Mouse (Mus musculus): ENCODE results near the gene Syk.

DNA sequence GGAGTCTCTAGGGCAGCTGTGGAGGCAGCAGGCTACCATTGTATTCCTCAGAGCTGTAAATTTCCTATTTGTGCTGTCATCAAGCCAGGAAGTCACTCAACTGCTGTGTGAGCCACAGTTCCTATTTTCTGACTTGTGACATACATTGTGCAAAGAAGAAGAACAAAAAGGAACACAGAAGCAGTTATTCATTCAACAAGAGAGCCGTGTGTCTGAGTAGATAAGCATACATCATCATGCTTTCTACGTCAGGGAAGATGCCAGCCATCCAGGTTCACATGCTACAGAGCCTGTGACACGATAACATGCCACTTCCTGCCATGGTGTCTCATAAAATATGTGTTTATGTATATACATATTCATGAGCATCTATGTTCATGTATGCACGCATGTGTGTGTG, 32.1 kb downstream of the Syk start:
- TF ChIP-seq CTCF (IDR thresholded peaks at IDR 0.05; ENCODE audit: low read depth) (no peak), EP300 (IDR thresholded peaks at IDR 0.05; ENCODE audit: low read depth) (peak; percentile 83)
